Mouse (Mus musculus): ENCODE measurements at regions not wholly inside any gene's neighbourhood (a gene's known extent, or its start where the extent isn't known, plus 50 kb on each side); places are given as distances from the start of the nearest gene placed in this dataset.

DNA sequence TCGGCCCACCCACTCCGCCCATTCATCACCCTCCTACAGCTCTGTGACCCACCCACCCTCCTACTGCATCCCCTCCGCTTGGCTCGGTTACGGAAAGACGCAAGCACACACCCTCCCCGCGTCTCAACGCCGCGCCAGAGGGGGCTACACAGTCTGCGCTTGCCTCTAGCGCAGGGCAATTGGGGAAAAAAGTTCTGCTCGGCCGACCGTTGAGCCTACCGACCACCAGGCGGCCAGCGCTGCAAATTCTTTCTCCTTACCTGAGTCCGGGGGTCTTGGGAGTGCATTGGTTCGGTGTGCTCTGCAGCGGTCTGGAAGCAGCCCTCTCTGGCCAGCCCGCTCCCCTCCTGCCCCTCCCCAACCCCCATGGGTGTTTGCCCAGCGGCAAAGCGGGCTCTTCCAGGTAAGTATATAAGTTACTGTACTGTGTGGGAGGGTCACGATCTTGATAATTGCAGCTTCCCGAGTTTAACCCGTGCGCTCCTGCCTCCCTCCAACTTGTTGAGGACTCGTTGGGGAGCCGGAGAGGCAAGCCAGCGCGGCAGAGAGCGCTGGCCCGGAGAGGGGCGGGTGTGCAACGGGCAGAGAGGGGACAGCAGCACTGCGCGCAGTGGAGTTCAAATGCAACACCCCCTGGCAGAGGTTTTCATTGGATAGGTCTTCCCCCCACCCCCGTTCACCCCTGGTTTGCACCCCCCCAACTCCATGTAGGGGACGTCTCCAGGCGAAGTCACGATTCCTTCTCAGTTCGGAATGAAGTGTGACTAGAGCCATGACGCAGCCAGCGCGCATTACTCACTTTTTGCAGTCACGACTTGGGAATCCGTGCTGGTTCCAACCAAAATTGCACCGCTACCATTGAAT is 85.5 kb upstream of the Hsd17b12 start:
- H3K4me1 ChIP-seq (ENCODE audit: control insufficient read depth, insufficient read depth, low read length), result no peaks in the 10 kb centered on the region
- peaks cover 30% of the 10 kb centered on the region for H3K27me3 ChIP-seq (ENCODE audit: control insufficient read depth, insufficient read depth, low read length, poor library complexity, severe bottlenecking)
- no peaks in the 10 kb centered on the region for H3K9me3 ChIP-seq (replicated peaks; ENCODE audit: control insufficient read depth, insufficient read depth, low read length, poor library complexity, severe bottlenecking)
- peak overlapping the region; percentile 32 for H3K9ac ChIP-seq (ENCODE audit: low read depth, poor library complexity, severe bottlenecking)
- peak overlapping the region; percentile 52 for H3K4me3 ChIP-seq (ENCODE audit: low read depth, low read length)
- no peaks in the 10 kb centered on the region for H3K36me3 ChIP-seq (ENCODE audit: control insufficient read depth, insufficient read depth, low read length, poor library complexity, severe bottlenecking)
- TF ChIP-seq EP300 (IDR thresholded peaks at IDR 0.05; ENCODE audit: insufficient read depth, low read depth, low read length) (no peak), POLR2A (IDR thresholded peaks at IDR 0.05; ENCODE audit: insufficient read depth, low read length) (no peak), CTCF (IDR thresholded peaks at IDR 0.05; ENCODE audit: low read depth, low read length) (no peak)
- no peak overlapping the region for H3K27ac ChIP-seq (ENCODE audit: insufficient read depth, low read length)

DNA sequence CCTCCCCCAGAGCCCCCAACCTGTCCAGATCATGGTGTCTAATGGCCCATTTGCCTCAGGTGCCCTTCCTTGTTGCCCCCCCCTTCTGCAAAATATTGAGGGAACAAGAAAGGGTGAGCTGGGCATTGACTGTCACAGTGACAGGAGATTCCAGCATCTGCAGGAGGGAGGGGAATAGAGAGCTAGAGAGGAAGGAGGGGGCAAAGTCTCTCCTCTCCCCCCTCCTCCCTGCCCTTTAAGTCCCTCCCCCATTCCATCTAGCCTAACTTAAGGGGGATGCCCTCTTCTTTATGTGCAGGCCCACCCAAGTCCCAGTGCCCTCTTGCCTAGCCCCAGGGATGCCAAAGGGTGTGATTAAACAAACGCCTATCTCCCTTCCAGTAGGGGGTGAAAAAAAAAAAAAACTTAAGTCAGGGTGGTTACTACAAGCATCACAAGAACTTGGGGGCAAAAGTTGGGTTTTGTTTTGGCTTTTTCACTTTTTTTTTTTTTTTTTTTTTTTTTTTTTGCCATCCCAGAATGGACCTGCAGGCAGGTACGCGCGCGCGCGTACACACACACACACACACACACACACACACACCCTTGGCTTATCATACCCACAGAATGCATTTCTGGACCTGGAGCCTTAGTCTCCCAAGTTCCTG is 84.8 kb upstream of the Hsd17b12 start:
- Histone ChIP-seq H3K27ac (ENCODE audit: insufficient read depth, low read length) (no peak overlapping the region), H3K4me1 (ENCODE audit: control insufficient read depth, insufficient read depth, low read length) (no peaks in the 10 kb centered on the region)

DNA sequence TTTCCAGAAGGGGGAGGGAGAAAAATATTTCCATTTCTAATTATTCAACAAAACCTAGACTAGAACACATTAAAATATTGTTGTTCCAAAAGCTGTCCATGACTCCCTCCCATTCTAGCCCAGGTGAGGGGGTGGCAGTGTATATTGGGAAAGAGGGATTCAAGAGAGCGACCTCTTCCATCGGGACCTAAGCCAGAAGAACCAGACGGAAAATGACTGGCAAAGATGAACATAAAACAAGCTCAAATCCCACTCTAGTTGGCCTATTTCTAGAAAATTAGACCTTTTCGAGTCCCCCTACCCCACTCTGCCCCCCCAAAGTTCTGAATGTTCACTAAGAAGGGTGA is 84.3 kb upstream of the Hsd17b12 start:
- Histone ChIP-seq H3K4me1 (ENCODE audit: control insufficient read depth, insufficient read depth, low read length) (no peaks in the 10 kb centered on the region), H3K9me3 (replicated peaks; ENCODE audit: control insufficient read depth, insufficient read depth, low read length, poor library complexity, severe bottlenecking) (no peaks in the 10 kb centered on the region), H3K36me3 (ENCODE audit: control insufficient read depth, insufficient read depth, low read length, poor library complexity, severe bottlenecking) (no peaks in the 10 kb centered on the region), H3K9ac (ENCODE audit: low read depth, poor library complexity, severe bottlenecking) (no peak overlapping the region), H3K27ac (ENCODE audit: insufficient read depth, low read length) (no peak overlapping the region), H3K4me3 (ENCODE audit: low read depth, low read length) (no peak overlapping the region), H3K27me3 (ENCODE audit: control insufficient read depth, insufficient read depth, low read length, poor library complexity, severe bottlenecking) (peaks cover 30% of the 10 kb centered on the region)
- no peak for TF ChIP-seq CTCF (IDR thresholded peaks at IDR 0.05; ENCODE audit: low read depth, low read length)
- no peak for TF ChIP-seq EP300 (IDR thresholded peaks at IDR 0.05; ENCODE audit: insufficient read depth, low read depth, low read length)
- TF ChIP-seq POLR2A (IDR thresholded peaks at IDR 0.05; ENCODE audit: insufficient read depth, low read length), result no peak

More for the DNA sequence above, 84.8 kb upstream of the Hsd17b12 start:
- H3K4me3 ChIP-seq (ENCODE audit: low read depth, low read length), result peak overlapping the region; percentile 52
- no peaks in the 10 kb centered on the region for H3K9me3 ChIP-seq (replicated peaks; ENCODE audit: control insufficient read depth, insufficient read depth, low read length, poor library complexity, severe bottlenecking)
- H3K36me3 ChIP-seq (ENCODE audit: control insufficient read depth, insufficient read depth, low read length, poor library complexity, severe bottlenecking), result no peaks in the 10 kb centered on the region
- TF ChIP-seq CTCF (IDR thresholded peaks at IDR 0.05; ENCODE audit: low read depth, low read length) (no peak), EP300 (IDR thresholded peaks at IDR 0.05; ENCODE audit: insufficient read depth, low read depth, low read length) (no peak), POLR2A (IDR thresholded peaks at IDR 0.05; ENCODE audit: insufficient read depth, low read length) (no peak)
- peaks cover 30% of the 10 kb centered on the region for H3K27me3 ChIP-seq (ENCODE audit: control insufficient read depth, insufficient read depth, low read length, poor library complexity, severe bottlenecking)
- H3K9ac ChIP-seq (ENCODE audit: low read depth, poor library complexity, severe bottlenecking), result no peak overlapping the region

DNA sequence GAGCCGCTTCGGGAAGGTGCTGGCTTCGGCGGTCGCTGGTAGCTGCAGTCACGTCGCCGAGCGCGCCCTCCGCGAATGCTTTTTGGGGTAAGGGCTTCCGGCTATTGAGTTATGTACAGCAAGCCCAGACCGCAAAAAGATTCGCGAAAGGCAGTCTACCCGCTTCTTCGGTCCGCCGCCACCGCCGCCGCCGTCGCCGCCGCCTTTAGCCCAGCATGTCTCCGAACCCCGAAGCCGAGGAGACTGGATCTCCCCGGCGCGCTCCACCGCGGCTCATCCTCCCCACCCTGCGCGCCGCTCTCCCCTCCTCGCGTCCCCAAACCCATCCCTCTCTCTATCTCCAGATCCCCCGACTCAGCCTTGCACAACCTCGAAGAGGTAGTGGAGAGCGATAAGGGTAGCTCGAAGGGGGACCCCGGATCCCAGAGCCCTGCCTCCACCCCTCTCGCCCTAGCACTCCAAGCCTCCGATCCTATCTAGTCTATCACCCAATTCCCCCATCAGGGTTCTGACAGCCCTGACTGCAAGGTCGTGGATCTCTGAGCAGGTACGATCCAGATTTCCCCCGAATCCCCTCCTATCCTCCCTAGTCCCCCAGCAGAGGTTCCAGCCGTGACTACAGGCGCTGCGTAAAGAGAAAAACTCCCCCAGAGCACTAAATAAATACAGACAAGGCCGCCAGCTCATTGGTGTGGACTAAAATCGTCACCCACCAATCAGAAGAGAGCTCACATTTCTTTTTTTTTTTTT is 83.7 kb upstream of the Hsd17b12 start:
- no peaks in the 10 kb centered on the region for H3K9me3 ChIP-seq (replicated peaks; ENCODE audit: control insufficient read depth, insufficient read depth, low read length, poor library complexity, severe bottlenecking)
- H3K4me3 ChIP-seq (ENCODE audit: low read depth, low read length), result peak overlapping the region; percentile 80
- TF ChIP-seq CTCF (IDR thresholded peaks at IDR 0.05; ENCODE audit: low read depth, low read length) (no peak), EP300 (IDR thresholded peaks at IDR 0.05; ENCODE audit: insufficient read depth, low read depth, low read length) (no peak), POLR2A (IDR thresholded peaks at IDR 0.05; ENCODE audit: insufficient read depth, low read length) (no peak)
- H3K27me3 ChIP-seq (ENCODE audit: control insufficient read depth, insufficient read depth, low read length, poor library complexity, severe bottlenecking), result peaks cover 30% of the 10 kb centered on the region
- H3K4me1 ChIP-seq (ENCODE audit: control insufficient read depth, insufficient read depth, low read length), result no peaks in the 10 kb centered on the region
- H3K36me3 ChIP-seq (ENCODE audit: control insufficient read depth, insufficient read depth, low read length, poor library complexity, severe bottlenecking), result no peaks in the 10 kb centered on the region
- H3K27ac ChIP-seq (ENCODE audit: insufficient read depth, low read length), result no peak overlapping the region
- H3K9ac ChIP-seq (ENCODE audit: low read depth, poor library complexity, severe bottlenecking), result peak overlapping the region; percentile 53

DNA sequence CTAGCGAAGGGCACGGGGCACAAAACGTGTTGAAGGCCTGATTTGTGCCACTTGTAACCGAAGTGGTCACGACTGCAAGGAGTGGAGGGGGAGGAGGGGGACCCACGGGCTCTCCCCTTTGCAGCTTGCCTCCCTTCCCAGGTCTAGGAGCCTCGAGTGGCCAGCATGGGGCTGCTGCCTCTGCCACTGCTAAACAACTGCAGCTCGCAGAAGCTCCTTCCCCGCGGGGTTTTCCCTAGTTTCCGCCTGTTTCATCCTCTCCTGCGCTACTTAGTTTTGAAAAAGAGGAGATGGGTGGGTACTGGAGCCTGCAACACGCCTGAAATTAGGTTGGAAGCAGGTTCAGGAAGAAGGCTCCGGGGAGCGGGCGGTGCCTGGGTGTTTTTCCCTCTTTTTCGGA is 82.6 kb upstream of the Hsd17b12 start:
- H3K36me3 ChIP-seq (ENCODE audit: control insufficient read depth, insufficient read depth, low read length, poor library complexity, severe bottlenecking), result no peaks in the 10 kb centered on the region
- H3K4me3 ChIP-seq (ENCODE audit: low read depth, low read length), result no peak overlapping the region
- H3K4me1 ChIP-seq (ENCODE audit: control insufficient read depth, insufficient read depth, low read length), result no peaks in the 10 kb centered on the region
- H3K9me3 ChIP-seq (replicated peaks; ENCODE audit: control insufficient read depth, insufficient read depth, low read length, poor library complexity, severe bottlenecking), result no peaks in the 10 kb centered on the region
- TF ChIP-seq POLR2A (IDR thresholded peaks at IDR 0.05; ENCODE audit: insufficient read depth, low read length) (no peak), CTCF (IDR thresholded peaks at IDR 0.05; ENCODE audit: low read depth, low read length) (no peak), EP300 (IDR thresholded peaks at IDR 0.05; ENCODE audit: insufficient read depth, low read depth, low read length) (no peak)
- H3K27me3 ChIP-seq (ENCODE audit: control insufficient read depth, insufficient read depth, low read length, poor library complexity, severe bottlenecking), result peaks cover 30% of the 10 kb centered on the region
- no peak overlapping the region for H3K27ac ChIP-seq (ENCODE audit: insufficient read depth, low read length)
- H3K9ac ChIP-seq (ENCODE audit: low read depth, poor library complexity, severe bottlenecking), result no peak overlapping the region

Data from ES-Bruce4 (cell line).